Mouse (Mus musculus): Measurements from ENCODE around the gene Alyref. TPM values are rescaled to one million over a fixed set of nuclear protein-coding genes. Genes with fewer than 3 reads are reported as not detected.
A peak's percentile ranks its signal among the peaks of the same experiment; 100 is the strongest.

The Alyref gene
- total RNA-seq, 2 experiments from 2014 or later = 80.7 to 92.4 TPM

DNA sequence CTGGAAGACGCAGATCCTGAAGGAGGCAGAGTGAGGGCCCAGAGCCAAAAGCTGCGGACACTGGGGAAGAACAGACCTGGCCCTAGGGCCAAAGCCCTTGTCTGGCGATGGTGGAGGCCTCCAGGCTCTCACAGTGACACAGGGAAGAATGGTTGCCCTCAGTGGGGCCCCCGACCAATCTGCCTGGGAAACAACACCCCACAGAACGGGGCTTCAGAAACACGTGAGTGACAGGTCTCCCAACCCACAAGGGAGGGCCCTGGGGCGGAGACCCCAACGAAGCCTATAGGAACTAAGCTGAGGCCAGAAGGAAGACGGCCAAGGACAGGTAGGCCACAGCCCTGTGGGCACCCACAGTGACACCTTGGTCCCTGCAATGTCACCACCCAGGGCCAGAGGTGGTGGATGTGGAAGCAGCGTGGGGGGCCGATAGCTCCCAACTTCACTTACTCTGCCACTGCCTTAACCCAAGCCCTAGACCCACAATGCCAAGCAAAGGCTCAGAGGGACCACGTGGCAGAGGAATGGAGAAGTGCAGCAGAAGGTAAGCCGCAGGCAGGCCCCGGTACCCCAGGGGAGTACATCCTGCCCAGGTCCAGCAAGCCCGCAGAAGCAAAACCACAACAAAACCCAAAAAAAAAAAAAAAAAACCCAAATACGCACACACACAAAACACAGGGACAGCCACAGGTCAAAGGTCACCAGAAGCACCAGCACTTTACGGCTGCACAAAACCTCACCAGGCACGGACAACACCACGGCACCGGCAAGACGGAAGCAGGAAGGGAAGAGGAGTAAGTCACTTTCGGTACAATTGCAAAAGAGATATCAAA, 29.5 kb upstream of the Alyref start:
- DNase-seq (ENCODE audit: low spot score in 2 of 2) = peak in 1 of 2 experiments; percentile 22

DNA sequence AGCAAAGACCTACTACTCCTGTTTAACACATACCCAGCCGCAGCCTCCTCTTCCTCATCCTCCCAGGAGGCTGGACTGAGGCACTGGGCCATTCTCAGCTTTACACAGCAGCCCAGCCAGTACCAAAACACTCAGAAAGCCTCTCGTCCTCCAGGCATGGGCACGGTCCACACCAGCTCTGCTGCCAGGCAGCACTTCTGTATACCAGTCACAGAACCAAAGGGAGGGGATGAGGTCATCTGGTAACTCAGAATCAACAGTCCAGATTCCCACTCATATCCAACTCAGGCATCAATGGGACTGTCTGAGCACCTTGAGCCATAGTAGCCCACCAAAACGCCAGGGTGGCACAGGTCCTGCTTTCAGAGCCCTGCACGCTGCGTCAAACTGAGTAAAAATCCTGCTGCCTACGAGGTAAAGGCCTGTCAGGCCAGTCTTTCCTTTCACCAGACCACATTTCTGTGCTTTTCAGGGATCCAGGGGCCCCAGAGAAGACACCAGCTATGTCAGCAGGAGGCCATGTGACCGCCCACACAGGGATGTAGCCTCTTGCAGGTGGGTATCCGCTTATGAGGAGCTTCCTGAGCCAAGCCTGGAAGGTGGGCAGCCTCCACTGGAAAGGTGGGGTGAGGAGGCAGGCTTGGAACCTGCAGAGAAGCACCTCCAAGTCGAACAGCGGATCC, 28.8 kb upstream of the Alyref start:
- no peak for DNase-seq (ENCODE audit: low spot score in 2 of 2)

DNA sequence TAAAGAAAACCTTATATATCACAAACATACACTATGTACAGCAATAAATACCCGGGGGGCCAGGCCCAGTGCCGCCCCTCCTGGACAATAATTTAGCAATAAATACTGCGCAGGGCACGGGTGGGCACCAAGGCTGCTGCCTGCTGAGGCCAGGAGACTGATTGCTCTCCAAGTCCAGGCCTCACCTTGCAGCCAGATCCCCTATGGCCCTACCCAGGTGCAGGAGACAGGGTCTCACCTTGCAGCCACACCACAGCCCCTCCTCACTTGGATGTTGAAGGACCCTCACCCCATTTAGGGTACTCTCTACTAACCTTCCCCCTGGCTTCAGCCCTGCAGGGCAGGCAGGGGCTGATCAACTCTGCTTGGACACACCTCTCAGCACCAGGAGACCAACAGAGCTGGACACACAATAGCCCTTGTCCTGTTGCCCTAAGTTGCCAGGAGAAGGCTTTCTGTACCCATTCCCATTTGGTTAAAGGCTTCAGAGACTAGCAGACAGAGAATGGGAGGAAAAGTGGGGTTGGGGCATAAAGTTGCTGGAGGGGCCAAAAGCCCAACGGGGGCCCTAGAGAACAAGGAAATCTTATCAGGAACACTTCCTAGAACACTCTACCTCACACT, 27.1 kb upstream of the Alyref start, which contains the start of gene Sirt7:
Gene Sirt7, minus strand, starts transcription at position 89 of the 624 bp plus-strand sequence.
- no peak for DNase-seq (ENCODE audit: low spot score in 2 of 2)

DNA sequence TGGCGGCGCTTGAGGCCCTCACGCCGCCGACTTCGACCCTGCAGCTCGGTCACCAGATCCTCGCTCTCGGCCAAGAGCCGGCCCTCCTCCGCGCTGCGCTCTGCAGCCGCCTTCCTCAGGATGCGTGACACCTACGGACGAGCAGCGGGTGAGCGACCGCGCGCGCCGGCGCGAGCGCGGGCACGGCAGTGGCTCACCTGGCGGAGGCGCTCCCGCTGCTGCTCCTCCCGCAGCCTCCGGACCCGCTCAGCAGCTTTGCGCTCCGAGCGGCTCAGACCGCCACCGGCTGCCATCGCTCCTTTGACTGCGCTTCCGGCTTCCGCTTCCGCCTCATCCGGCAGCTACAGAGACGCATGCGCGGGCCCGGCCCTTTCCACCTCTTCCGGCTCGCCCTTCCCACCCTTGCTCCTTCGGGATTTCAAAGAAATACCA, 26.5 kb upstream of the Alyref start:
- DNase-seq (ENCODE audit: low spot score in 2 of 2) = peak; percentile 82 to 83

DNA sequence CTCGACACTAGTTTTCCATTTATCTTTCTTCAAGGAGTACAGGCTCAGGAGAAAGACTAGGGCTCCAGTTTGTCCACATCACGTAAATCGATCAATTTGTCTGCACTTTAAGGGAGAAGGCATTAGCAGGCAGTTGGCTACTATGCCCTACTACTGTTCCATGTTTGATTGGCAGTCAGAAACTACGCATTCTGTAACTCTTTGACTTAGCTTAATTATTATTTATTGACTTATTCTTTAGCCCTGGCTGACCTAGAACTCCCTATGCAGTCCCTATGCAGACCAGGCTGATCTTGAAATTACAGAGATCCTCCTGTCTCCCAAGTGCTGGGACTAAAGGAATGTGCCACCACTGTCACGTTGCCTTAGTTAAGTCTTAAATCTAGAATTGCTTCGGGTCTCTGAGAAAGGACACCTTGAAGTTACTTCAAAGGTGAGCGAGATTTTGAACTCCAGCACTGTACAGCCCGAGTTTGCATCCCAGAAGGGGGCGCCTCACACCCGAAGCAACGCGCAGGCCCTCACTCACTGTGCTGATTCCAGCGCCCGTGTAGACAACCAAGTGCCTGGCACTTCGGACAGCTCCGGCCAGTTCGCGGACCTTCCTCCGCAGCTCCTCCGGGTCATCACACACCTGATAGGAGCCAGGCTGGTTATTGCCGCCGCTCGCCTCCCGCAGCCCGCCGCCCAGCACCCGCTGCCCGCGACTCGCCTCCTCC, 26.0 kb upstream of the Alyref start:
- peak; percentile 56 to 72 for DNase-seq (ENCODE audit: low spot score in 2 of 2)

DNA sequence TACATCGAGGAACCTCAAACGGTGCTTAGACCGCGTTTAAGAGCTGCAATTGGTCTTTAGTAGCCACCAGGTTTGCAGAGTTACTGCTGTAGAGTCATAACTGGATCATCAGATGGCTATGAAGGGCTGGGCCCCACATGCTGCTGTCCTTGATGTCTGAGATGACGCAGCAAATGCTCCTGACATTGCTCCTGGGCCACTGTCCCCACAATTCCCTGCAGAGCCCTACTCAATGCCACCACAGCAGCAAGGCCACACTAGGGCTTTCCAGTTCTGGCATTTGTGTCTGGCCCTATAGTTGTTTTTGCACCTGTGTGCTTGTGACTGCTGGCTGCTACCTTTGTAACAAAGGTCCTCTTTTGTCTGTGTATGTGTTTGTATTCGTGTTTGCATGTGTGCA, 24.6 kb upstream of the Alyref start:
- no peak for DNase-seq (ENCODE audit: low spot score in 2 of 2)

DNA sequence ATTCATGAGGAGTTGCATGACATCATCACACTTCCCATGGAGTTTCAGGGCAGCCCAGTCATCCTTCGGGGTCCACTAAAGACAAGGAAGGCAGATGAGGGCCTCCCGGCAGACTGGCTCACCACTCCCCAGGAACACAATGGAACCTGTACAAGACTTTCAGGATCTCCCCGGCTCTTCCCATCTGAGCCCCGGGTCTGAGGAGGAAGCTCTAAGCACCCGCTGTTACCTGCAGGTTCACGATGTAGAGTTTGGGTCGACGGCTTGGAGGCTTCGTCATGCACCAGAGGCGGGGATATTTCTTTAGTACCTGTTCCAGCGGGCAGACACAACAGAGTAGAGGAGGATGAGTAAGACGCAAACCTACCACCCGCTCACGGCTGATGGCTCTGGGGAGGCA, 22.0 kb upstream of the Alyref start:
- DNase-seq (ENCODE audit: low spot score in 2 of 2) = no peak

DNA sequence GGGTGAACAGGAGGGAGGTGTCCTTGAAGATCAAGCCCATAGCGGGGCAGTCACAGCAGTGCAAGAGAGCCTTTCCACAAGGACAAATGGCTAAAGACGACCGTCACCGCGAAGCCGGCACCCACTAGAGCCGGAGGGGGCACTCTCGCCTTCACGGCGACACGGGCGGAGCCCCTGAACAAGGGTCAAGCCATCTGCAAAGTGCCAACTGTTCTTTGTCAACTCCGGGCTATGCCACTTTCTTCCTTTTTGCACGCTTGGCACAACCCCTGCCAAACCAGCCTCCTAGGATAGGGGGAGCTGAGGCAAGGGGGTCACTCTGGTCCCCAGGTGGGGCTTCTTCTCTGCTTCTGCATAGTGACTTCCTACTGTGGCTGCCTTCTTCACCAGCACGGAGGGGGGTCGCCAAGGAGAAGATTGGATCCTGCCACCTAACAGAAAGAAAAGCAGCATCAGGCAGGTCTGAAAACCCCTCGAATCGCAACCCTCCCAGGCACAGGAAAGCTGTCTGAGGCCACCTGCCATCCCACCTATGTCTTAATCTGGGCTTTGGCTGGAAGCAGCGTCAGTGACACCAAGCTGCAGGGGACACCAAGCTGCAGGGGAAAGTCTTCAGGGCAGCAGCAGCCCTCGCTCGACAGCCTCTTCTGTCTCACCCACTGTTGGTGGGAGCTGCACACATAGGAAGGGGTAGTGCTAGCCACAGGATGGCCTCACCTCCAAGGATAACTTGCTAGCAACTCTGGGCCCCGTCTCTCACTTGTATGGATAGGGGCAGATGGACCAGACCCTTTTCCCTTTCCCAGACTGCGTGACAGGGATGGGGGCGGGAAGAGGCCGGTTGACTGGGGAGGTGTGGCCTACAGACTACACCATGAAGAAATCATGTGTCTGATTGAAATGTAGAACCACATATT, 20.7 kb upstream of the Alyref start:
- no peak for DNase-seq (ENCODE audit: low spot score in 2 of 2)

DNA sequence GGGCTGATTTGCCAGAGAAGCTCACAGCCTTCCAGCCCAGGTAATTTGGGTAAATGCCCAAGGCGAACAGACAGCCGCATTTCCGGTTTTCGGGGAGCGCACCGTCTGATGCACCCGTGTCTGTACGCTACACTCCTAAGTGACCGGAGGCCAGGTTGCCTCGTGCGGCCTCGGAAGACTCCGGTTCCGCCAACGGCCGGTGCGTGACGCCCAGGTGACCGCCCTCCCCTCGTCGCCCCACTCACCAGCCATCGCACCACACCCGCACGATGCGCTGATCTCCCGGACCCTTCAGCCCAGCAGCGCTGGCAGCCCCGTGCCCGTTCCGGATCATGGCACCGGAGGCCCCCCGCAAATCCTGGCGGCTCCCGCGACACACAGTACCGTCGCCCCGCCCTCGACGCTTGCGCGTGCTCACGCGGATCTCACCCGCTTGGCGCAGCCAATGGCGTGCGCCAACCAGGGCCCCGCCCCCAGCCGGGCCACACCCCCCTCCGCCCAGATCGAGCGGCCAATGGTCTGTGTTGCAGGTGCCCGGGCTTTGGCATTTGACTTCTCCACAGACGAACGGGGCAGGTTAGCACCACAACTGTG, 19.5 kb upstream of the Alyref start, which contains the start of gene Pcyt2:
Gene Pcyt2, minus strand, starts transcription at position 418 of the 594 bp plus-strand sequence.
- DNase-seq (ENCODE audit: low spot score in 2 of 2) = peak; percentile 94

DNA sequence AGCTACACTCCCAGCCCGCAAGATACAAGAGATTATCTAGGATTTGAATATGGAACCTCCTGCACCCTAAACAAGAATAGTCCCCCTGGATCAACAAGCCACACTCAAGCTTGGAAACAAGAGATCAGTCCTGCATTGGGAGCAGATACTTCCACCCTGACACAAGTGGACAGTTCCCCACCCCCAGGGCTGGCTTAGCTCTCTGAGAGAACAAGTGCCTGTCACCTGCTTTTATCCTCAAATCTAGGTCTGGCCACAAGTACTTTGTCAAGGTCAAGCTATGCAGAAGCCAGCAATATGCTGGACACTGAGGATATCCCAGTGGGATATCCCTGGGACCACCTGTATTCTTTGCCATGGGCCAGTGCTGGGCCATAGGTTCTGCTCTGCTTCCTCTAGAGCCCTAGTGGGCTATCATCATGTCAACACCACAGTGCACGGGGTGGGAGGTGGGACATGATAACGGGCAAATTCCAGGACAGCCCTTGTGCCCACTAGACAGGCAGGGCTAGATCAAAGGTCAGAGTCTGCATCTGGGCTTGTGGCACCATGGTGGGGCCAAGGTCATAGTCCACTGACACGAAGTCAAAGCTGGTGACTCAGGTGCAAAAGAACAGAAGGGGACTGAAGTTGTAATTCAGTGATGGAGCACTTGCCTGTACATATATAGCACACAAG, 18.6 kb upstream of the Alyref start:
- no peak for DNase-seq (ENCODE audit: low spot score in 2 of 2)

DNA sequence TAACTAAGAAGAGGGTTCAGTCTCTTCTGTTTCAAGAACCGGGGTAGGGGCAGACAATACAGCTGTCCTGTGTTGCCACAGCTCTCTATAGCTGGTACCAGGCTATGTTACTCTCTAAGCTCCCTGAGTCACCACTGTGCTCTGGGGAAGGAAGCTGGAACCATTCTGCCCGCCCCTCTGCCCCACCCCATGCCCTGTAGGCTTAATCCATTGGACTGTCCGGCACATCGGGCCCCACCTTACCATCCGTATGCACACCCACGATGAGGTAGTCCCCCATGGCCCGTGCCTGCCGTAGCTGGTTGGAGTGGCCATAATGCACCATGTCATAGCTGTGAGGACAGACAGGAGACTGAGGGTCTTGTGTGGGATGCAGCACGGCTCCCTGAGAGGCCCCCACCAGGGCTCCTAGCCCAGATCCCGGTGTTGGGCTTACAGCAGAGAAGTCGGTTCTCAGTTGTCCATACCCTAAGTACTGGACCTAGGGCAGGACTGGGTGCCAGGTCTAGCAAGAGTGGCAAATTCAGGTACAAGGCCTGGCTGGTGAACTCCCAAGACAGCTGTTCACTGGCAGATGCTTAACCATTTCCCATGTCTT, 17.5 kb upstream of the Alyref start:
- DNase-seq (ENCODE audit: low spot score in 2 of 2) = no peak

DNA sequence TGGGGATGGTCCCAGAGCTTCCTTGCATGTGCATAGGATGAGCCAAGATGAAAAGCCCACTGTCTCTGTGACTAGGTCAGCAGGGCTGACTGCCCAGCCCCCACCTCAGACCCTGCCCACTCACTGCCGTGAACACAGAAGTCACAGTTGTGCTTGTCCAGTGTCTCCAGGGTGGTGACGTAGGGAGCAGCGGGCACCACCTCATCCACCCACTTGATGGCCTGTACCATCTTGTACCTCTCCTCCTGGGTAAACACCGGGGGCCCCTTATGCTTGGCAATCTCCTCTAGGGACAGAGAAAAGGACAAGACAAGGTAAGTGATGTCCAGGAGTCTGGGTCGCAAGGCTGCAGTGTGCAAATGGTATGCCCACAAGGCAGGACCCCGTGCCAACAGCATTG, 17.0 kb upstream of the Alyref start:
- DNase-seq (ENCODE audit: low spot score in 2 of 2) = no peak

DNA sequence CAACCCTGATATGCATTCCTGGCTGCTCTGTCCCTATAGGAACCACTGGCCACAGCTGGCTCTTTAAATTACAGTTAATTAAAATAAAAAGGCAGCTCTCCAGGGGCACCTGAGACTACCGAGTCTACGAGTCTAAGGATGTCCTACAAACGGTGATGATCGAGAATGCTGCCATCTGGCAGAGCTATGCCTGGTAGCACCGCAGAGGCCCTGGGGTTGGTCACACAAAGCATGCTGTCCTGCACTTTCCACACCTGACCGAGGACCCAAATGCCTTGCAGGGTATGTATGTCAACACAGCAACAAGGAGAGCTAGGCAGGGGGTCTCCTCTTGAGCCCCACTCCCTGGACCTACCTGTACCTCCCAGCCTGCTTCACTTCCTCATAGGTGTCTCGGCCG, 15.8 kb upstream of the Alyref start:
- no peak for DNase-seq (ENCODE audit: low spot score in 2 of 2)

DNA sequence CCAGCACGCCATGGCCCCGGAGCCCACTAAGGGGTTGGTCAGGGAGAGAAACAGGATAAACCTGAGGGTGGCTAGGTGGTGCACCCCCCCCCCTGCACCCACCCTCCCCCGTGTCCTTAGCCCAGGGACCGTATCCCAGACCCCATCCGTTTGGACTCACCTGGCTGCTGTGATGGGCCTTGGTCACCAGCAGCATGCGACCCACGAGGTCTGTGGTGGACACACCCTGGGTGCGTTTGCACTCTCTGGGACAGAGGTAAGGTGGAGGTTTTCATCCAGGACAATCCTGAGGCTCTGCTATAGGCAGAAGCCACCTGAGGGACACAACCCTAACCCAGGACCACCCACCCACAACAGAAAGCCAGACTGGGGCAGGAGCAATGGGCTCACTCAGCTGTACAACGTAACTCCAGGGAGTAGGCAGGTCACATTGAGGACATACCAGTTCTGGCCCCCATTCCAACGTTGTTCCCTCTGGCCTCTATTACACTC, 15.4 kb upstream of the Alyref start:
- no peak for DNase-seq (ENCODE audit: low spot score in 2 of 2)

DNA sequence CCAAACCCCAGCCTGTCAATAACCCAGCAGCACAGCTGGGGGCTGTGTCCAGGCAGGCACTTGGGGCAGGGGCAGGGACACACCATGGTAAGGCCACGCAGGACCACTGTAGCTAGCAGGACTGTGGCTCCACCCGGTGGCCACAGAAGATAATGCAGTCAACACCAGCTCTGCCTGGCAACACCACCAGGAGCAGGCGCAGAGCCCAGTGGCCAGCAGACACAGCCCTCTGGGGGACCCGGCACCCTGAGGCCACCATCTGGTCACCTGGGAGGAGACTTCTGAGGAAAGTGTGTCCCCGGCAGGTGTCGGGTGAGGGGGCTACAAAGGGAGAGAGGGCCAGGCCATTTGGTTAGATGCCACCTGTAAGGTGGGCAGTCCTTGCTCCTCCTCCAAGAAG, 14.6 kb upstream of the Alyref start:
- DNase-seq (ENCODE audit: low spot score in 2 of 2) = peak; percentile 70 to 72

DNA sequence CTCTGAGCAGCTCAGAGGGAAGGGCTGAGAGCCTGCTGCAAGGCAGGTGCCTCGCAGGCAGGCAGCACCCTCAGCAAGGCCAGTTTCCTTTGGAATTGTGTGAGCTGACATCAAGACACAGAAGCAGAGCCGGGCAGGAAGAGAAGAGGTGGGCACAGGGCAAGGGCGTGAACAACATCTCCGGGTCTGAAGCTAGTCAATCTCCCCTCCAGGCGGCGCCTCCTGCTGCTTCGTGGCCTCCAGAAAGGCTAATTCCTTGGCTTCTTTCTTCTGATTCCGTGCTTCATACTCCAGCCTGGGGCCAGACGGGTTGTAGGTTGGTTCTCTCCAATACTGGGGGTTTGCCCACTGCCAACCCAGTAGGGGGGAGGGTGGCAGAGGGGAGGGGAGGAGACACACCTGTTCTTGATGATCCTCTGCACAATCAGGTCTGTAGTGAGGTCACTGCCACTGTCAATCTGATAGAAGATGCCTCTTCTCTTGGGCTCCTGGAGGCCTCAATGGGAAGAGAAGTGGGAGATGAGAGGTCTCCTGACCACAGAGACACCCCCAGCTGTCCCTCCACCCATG, 12.4 kb upstream of the Alyref start:
- DNase-seq (ENCODE audit: low spot score in 2 of 2) = no peak

DNA sequence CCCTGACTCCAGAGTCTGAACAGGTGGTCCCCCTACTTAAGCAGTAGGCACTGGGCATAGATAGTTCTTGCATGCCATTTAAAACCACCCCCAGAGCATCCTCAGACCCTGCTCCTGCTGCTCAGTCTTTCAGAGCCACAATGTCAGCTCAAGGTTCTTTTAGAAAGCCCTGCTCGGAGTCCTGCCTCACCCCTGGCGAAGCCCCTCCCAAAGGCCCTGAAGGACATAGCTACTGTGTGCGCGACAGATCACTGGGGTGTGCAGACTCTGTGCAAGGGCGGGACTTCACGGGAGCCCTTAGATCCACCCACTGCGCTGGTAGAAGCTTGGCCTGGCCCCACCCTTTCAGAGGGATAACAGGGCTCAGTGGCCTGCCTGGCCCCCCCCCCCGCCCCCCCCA, 11.1 kb upstream of the Alyref start:
- peak in 1 of 2 experiments; percentile 26 for DNase-seq (ENCODE audit: low spot score in 2 of 2)
